Mouse (Mus musculus) midbrain, embryonic 15.5 days (tissue): ENCODE results near the gene Rsbn1l. TPM values are rescaled to one million over a fixed set of nuclear protein-coding genes. Genes with fewer than 3 reads are reported as not detected.

ENCODE experiments used
- ATAC-seq: fragments of 200-750 bp; cut with Nextera tagmentation; replicated peaks from 2 replicates; pipeline ENCODE4 v1.8.0; 2017; ENCODE audit warnings: moderate TSS enrichment
- H3K27ac ChIP-seq: fragments of 300-500 bp; sonication (generic); 2 replicates; pipeline ENCODE4 v1.5.1; 2015; ENCODE audit warnings: mild to moderate bottlenecking, inconsistent platforms
- H3K27me3 ChIP-seq: fragments of 300-500 bp; sonication (generic); replicated peaks from 2 replicates; pipeline ENCODE4 v1.6.1; 2015; ENCODE audit warnings: inconsistent platforms
- H3K36me3 ChIP-seq: fragments of 300-500 bp; sonication (generic); replicated peaks from 2 replicates; pipeline ENCODE4 v1.6.1; 2015; ENCODE audit warnings: inconsistent platforms
- H3K4me1 ChIP-seq: fragments of 300-500 bp; sonication (generic); 2 replicates; pipeline ENCODE4 v1.6.1; 2015; ENCODE audit warnings: inconsistent platforms
- H3K4me2 ChIP-seq: fragments of 300-500 bp; sonication (generic); 2 replicates; pipeline ENCODE4 v1.6.1; 2015; ENCODE audit warnings: inconsistent platforms, mild to moderate bottlenecking, moderate library complexity
- H3K4me3 ChIP-seq: fragments of 300-500 bp; sonication (generic); 2 replicates; pipeline ENCODE4 v1.5.1; 2015; ENCODE audit warnings: mild to moderate bottlenecking, inconsistent platforms
- H3K9ac ChIP-seq: fragments of 300-500 bp; sonication (generic); 2 replicates; pipeline ENCODE4 v1.6.1; 2015; ENCODE audit warnings: mild to moderate bottlenecking, inconsistent platforms
- H3K9me3 ChIP-seq: fragments of 300-500 bp; sonication (generic); 2 replicates; pipeline ENCODE4 v1.6.1; 2016; ENCODE audit warnings: inconsistent platforms
- WGBS: fragments of 180-500 bp; shearing (Covaris S2); methylation state at CpG from one replicate; pipeline ENCODE4 v1.1.7; 2015; ENCODE audit warnings: mixed read lengths; 5-methylcytosine and 5-hydroxymethylcytosine counted together
- polyA plus RNA-seq: library from polyadenylated mRNA; unstranded; fragments of >200 nt; fragmentation: Nextera tagmentation; extraction: Ambion mirVana; gene quantifications from 2 replicates; pipeline ENCODE4 v1.2.1, GENCODE M21; 2015

Rsbn1l gene
- polyA plus RNA-seq, 1 experiment from 2014 or later: 4.6 TPM

GRCm38 (mm10) chr5:20880797-20881775 lies 75.1 kb downstream of the Rsbn1l start:
- Histone ChIP-seq H3K4me2 (peak overlapping the region; percentile 49), H3K4me1 (peaks cover 20% of the 10 kb centered on the region), H3K36me3 (no peaks in the 10 kb centered on the region), H3K9ac (peak overlapping the region; percentile 65), H3K27me3 (no peaks in the 10 kb centered on the region), H3K4me3 (peak overlapping the region; percentile 95), H3K9me3 (no peaks in the 10 kb centered on the region), H3K27ac (peak overlapping the region; percentile 95)
- ATAC-seq: no peak
- 1% methylated on average over 51 of the region's 64 CpGs for WGBS

GRCm38 (mm10) chr5:20880386-20880785 lies 75.8 kb downstream of the Rsbn1l start:
- no peak overlapping the region for H3K27ac ChIP-seq
- no peak for ATAC-seq
- H3K4me1 ChIP-seq: peaks cover 20% of the 10 kb centered on the region
- H3K4me2 ChIP-seq: peak overlapping the region; percentile 49
- H3K9ac ChIP-seq: peak overlapping the region; percentile 22; the same call in 1 of the 2 replicates
- H3K9me3 ChIP-seq: no peaks in the 10 kb centered on the region
- H3K4me3 ChIP-seq: peak overlapping the region; percentile 95
- no peaks in the 10 kb centered on the region for H3K27me3 ChIP-seq
- WGBS: 81% methylated on average over 2 of the region's 2 CpGs
- H3K36me3 ChIP-seq: no peaks in the 10 kb centered on the region

- Histone ChIP-seq H3K4me3 (no peak overlapping the region), H3K9me3 (no peaks in the 10 kb centered on the region), H3K4me1 (peaks cover 5% of the 10 kb centered on the region), H3K27me3 (no peaks in the 10 kb centered on the region), H3K27ac (no peak overlapping the region), H3K36me3 (no peaks in the 10 kb centered on the region), H3K9ac (no peak overlapping the region), H3K4me2 (no peak overlapping the region)
- 80% methylated on average over 1 of the region's 1 CpGs for WGBS
- no peak for ATAC-seq
Measured at GRCm38 (mm10) chr5:20876934-20877426, 79.2 kb downstream of the Rsbn1l start.

- H3K4me1 ChIP-seq: no peaks in the 10 kb centered on the region
- H3K27ac ChIP-seq: no peak overlapping the region
- 90% methylated on average over 1 of the region's 1 CpGs for WGBS
- H3K9me3 ChIP-seq: no peaks in the 10 kb centered on the region
- H3K27me3 ChIP-seq: no peaks in the 10 kb centered on the region
- H3K36me3 ChIP-seq: no peaks in the 10 kb centered on the region
- no peak overlapping the region for H3K9ac ChIP-seq
- H3K4me2 ChIP-seq: no peak overlapping the region
- no peak overlapping the region for H3K4me3 ChIP-seq
- ATAC-seq: no peak
Measured at GRCm38 (mm10) chr5:20873146-20873545, 83.1 kb downstream of the Rsbn1l start.

- H3K27ac ChIP-seq: no peak overlapping the region
- H3K4me3 ChIP-seq: no peak overlapping the region
- no peaks in the 10 kb centered on the region for H3K27me3 ChIP-seq
- 84% methylated on average over 2 of the region's 2 CpGs for WGBS
- H3K9me3 ChIP-seq: no peaks in the 10 kb centered on the region
- H3K9ac ChIP-seq: no peak overlapping the region
- no peak overlapping the region for H3K4me2 ChIP-seq
- no peak for ATAC-seq
- no peaks in the 10 kb centered on the region for H3K4me1 ChIP-seq
- H3K36me3 ChIP-seq: no peaks in the 10 kb centered on the region
Measured at GRCm38 (mm10) chr5:20865193-20865755, 90.9 kb downstream of the Rsbn1l start.

- Histone ChIP-seq H3K27ac (no peak overlapping the region), H3K36me3 (no peaks in the 10 kb centered on the region), H3K9ac (no peak overlapping the region), H3K4me2 (no peak overlapping the region), H3K27me3 (no peaks in the 10 kb centered on the region), H3K4me1 (no peaks in the 10 kb centered on the region), H3K4me3 (no peak overlapping the region), H3K9me3 (no peaks in the 10 kb centered on the region)
- ATAC-seq: no peak
- 89% methylated on average over 4 of the region's 4 CpGs for WGBS
Measured at GRCm38 (mm10) chr5:20864216-20864969, 91.8 kb downstream of the Rsbn1l start.

GRCm38 (mm10) chr5:20861901-20862300 lies 94.3 kb downstream of the Rsbn1l start:
- H3K27ac ChIP-seq: no peak overlapping the region
- H3K4me1 ChIP-seq: no peaks in the 10 kb centered on the region
- ATAC-seq: no peak
- H3K9ac ChIP-seq: no peak overlapping the region
- H3K36me3 ChIP-seq: no peaks in the 10 kb centered on the region
- H3K9me3 ChIP-seq: no peaks in the 10 kb centered on the region
- H3K27me3 ChIP-seq: no peaks in the 10 kb centered on the region
- 99% methylated on average over 2 of the region's 2 CpGs for WGBS
- no peak overlapping the region for H3K4me2 ChIP-seq
- no peak overlapping the region for H3K4me3 ChIP-seq

GRCm38 (mm10) chr5:20860565-20860964 lies 95.6 kb downstream of the Rsbn1l start:
- H3K9ac ChIP-seq: no peak overlapping the region
- H3K4me1 ChIP-seq: no peaks in the 10 kb centered on the region
- H3K27ac ChIP-seq: no peak overlapping the region
- no peak for ATAC-seq
- H3K9me3 ChIP-seq: no peaks in the 10 kb centered on the region
- no peak overlapping the region for H3K4me3 ChIP-seq
- no peak overlapping the region for H3K4me2 ChIP-seq
- no peaks in the 10 kb centered on the region for H3K36me3 ChIP-seq
- H3K27me3 ChIP-seq: no peaks in the 10 kb centered on the region
- 93% methylated on average over 4 of the region's 4 CpGs for WGBS

- no peak overlapping the region for H3K27ac ChIP-seq
- H3K4me1 ChIP-seq: no peaks in the 10 kb centered on the region
- no peaks in the 10 kb centered on the region for H3K27me3 ChIP-seq
- no peak overlapping the region for H3K4me3 ChIP-seq
- ATAC-seq: no peak
- H3K9me3 ChIP-seq: no peaks in the 10 kb centered on the region
- H3K36me3 ChIP-seq: no peaks in the 10 kb centered on the region
- H3K4me2 ChIP-seq: no peak overlapping the region
- H3K9ac ChIP-seq: no peak overlapping the region
- 98% methylated on average over 2 of the region's 2 CpGs for WGBS
Measured at GRCm38 (mm10) chr5:20858404-20858803, 97.8 kb downstream of the Rsbn1l start.

- Histone ChIP-seq H3K27ac (no peak overlapping the region), H3K9ac (no peak overlapping the region), H3K36me3 (no peaks in the 10 kb centered on the region), H3K4me3 (no peak overlapping the region), H3K4me1 (no peaks in the 10 kb centered on the region), H3K27me3 (no peaks in the 10 kb centered on the region), H3K4me2 (no peak overlapping the region), H3K9me3 (no peaks in the 10 kb centered on the region)
- WGBS: 90% methylated on average over 4 of the region's 4 CpGs
- no peak for ATAC-seq
Measured at GRCm38 (mm10) chr5:20855066-20855465, 101.1 kb downstream of the Rsbn1l start.

GRCm38 (mm10) chr5:20847010-20847409 lies 109.2 kb downstream of the Rsbn1l start:
- no peaks in the 10 kb centered on the region for H3K4me1 ChIP-seq
- no peak overlapping the region for H3K27ac ChIP-seq
- WGBS: 93% methylated on average over 2 of the region's 2 CpGs
- no peaks in the 10 kb centered on the region for H3K36me3 ChIP-seq
- H3K9ac ChIP-seq: no peak overlapping the region
- no peak overlapping the region for H3K4me2 ChIP-seq
- H3K4me3 ChIP-seq: no peak overlapping the region
- ATAC-seq: no peak
- H3K27me3 ChIP-seq: no peaks in the 10 kb centered on the region
- no peaks in the 10 kb centered on the region for H3K9me3 ChIP-seq

- Histone ChIP-seq H3K9ac (no peak overlapping the region), H3K4me1 (no peaks in the 10 kb centered on the region), H3K4me2 (no peak overlapping the region), H3K4me3 (no peak overlapping the region), H3K27me3 (no peaks in the 10 kb centered on the region), H3K9me3 (no peaks in the 10 kb centered on the region), H3K27ac (no peak overlapping the region), H3K36me3 (no peaks in the 10 kb centered on the region)
- 70% methylated on average over 2 of the region's 2 CpGs for WGBS
- ATAC-seq: no peak
Measured at GRCm38 (mm10) chr5:20843816-20844215, 112.4 kb downstream of the Rsbn1l start.
